Mouse (Mus musculus) stomach, postnatal 0 days (tissue): ENCODE results near the gene Ccdc149. TPM values are rescaled to one million over a fixed set of nuclear protein-coding genes. Genes with fewer than 3 reads are reported as not detected.

ENCODE experiments used
- ATAC-seq: fragments of 200-750 bp; cut with Nextera tagmentation; 2 replicates; pipeline ENCODE4 v1.8.0; 2017; ENCODE audit not compliant: low FRiP score, low TSS enrichment
- DNase-seq: peaks from one replicate; pipeline ENCODE4 v3.0.0-alpha.2; 2016; ENCODE audit warnings: low spot score
- H3K27ac ChIP-seq: fragments of 300-500 bp; sonication (generic); replicated peaks from 2 replicates; pipeline ENCODE4 v1.5.1; 2014; ENCODE audit warnings: mild to moderate bottlenecking, control low read depth
- H3K27me3 ChIP-seq: fragments of 300-500 bp; sonication (generic); 2 replicates; pipeline ENCODE4 v1.6.1; 2014; ENCODE audit warnings: low read length; ENCODE audit not compliant: control insufficient read depth, insufficient read depth
- H3K36me3 ChIP-seq: fragments of 300-500 bp; sonication (generic); 2 replicates; pipeline ENCODE4 v1.6.1; 2014; ENCODE audit warnings: low read length, mixed read lengths; ENCODE audit not compliant: control insufficient read depth, insufficient read depth
- H3K4me1 ChIP-seq: fragments of 300-500 bp; sonication (generic); replicated peaks from 2 replicates; pipeline ENCODE4 v1.6.1; 2014; ENCODE audit warnings: antibody characterized with exemption; ENCODE audit not compliant: control insufficient read depth, insufficient read depth
- H3K4me2 ChIP-seq: fragments of 300-500 bp; sonication (generic); replicated peaks from 2 replicates; pipeline ENCODE4 v1.6.1; 2014; ENCODE audit warnings: low read depth, mild to moderate bottlenecking, control low read depth, moderate library complexity
- H3K4me3 ChIP-seq: fragments of 300-500 bp; sonication (generic); 2 replicates; pipeline ENCODE4 v1.5.1; 2014; ENCODE audit warnings: low read depth, low read length, control low read depth
- H3K9ac ChIP-seq: fragments of 300-500 bp; sonication (generic); 2 replicates; pipeline ENCODE4 v1.6.1; 2014; ENCODE audit warnings: mild to moderate bottlenecking, low read length, control low read depth, mixed read lengths
- H3K9me3 ChIP-seq: fragments of 300-500 bp; sonication (generic); 2 replicates; pipeline ENCODE4 v1.6.1; 2016; ENCODE audit warnings: low read length; ENCODE audit not compliant: control insufficient read depth
- CTCF ChIP-seq: IDR thresholded peaks from 2 replicates; pipeline ENCODE4 v1.5.1; 2016; ENCODE audit warnings: antibody characterized with exemption, low read depth, mild to moderate bottlenecking, moderate library complexity
- EP300 ChIP-seq: optimal IDR thresholded peaks from 2 replicates; pipeline ENCODE3; 2016; ENCODE audit warnings: antibody characterized with exemption
- WGBS: fragments of 180-500 bp; shearing (Covaris S2); extraction: QIAGEN DNeasy Blood & Tissue Kit; methylation state at CpG from one replicate; pipeline ENCODE4 v1.1.7; 2014; 5-methylcytosine and 5-hydroxymethylcytosine counted together
- polyA plus RNA-seq: library from polyadenylated mRNA; unstranded; fragments of >200 nt; fragmentation: Nextera tagmentation; extraction: Ambion mirVana; gene quantifications from 2 replicates; pipeline ENCODE4 v1.2.1, GENCODE M21; 2015

Gene Ccdc149
- polyA plus RNA-seq, 1 experiment from 2014 or later, result 3.4 TPM

DNA sequence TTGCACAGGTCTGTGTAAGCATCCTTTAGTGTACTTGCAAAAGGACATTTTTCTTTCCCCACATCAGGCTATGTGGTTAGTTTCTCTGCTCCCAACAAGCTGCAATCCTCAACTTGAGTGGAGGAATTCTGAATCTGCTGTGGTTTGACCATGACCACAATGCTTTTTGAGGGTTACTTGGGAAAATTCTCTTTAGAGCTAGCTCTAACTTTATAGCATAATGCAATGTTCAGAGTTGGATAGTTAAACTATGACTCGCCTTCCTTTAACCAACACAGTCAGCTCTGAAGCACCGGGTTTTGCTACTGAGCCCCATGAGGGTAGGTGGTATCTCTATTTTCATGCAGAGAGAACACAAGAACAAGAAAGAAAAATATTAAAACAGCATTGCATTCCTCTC lies 119.8 kb downstream of the Ccdc149 start:
- Histone ChIP-seq H3K9me3 (no peaks in the 10 kb centered on the region), H3K9ac (no peak overlapping the region), H3K27ac (no peak overlapping the region), H3K4me3 (no peak overlapping the region), H3K36me3 (no peaks in the 10 kb centered on the region), H3K4me2 (no peak overlapping the region), H3K4me1 (no peaks in the 10 kb centered on the region), H3K27me3 (no peaks in the 10 kb centered on the region)
- no peak for TF ChIP-seq EP300
- TF ChIP-seq CTCF, result no peak
- 76% methylated on average over 2 of the region's 2 CpGs for WGBS
- ATAC-seq, result no peak
- DNase-seq, result no peak

DNA sequence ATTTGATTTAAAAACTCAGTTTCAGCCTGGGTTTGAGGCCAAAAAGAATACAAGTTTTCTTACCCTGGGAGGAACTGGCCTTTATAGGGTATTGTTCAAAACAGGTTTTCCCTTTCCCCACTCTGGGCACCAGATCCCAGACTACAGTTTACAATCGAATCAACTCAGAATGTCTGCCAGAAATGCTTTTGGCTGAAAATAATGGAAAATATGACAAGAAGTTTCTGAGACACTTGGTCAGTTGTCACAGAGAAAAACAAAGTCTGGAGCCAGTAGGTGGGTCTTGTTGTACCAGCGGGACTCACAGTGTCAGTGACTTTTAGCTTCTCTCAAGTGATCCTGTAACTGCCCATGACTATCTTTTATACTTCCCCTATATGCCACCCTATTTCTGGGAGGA lies 120.9 kb downstream of the Ccdc149 start:
- Histone ChIP-seq H3K4me1 (no peaks in the 10 kb centered on the region), H3K27me3 (no peaks in the 10 kb centered on the region), H3K9ac (no peak overlapping the region), H3K36me3 (no peaks in the 10 kb centered on the region), H3K9me3 (no peaks in the 10 kb centered on the region), H3K4me3 (no peak overlapping the region), H3K27ac (no peak overlapping the region), H3K4me2 (no peak overlapping the region)
- WGBS, result 60% methylated on average over 2 of the region's 2 CpGs
- TF ChIP-seq CTCF (no peak), EP300 (no peak)
- DNase-seq (no peak), ATAC-seq (no peak)

DNA sequence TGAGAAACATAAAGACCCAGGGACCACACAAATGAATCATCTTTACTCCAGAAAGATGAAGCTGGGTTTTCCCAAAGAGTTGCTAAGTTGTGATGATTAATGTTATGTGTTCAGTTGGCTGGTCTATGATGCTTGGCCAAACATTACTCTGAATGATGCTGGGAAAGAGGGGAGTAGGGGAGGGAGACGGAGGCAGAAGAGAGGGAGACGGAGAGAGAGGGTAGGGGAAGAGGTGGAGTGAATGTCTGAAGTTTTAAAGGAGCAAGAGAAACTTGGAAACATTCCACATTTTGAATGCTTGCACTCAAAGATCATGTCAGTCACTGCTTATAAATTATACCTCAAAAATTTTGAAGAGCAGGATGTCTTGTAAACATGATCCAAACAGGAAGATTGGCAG lies 124.4 kb downstream of the Ccdc149 start:
- Histone ChIP-seq H3K27me3 (no peaks in the 10 kb centered on the region), H3K36me3 (no peaks in the 10 kb centered on the region), H3K27ac (no peak overlapping the region), H3K9me3 (no peaks in the 10 kb centered on the region), H3K4me2 (no peak overlapping the region), H3K4me1 (no peaks in the 10 kb centered on the region), H3K9ac (no peak overlapping the region), H3K4me3 (no peak overlapping the region)
- WGBS, result 46% methylated on average over 2 of the region's 2 CpGs
- DNase-seq (no peak), ATAC-seq (no peak)
- TF ChIP-seq CTCF, result no peak
- no peak for TF ChIP-seq EP300

DNA sequence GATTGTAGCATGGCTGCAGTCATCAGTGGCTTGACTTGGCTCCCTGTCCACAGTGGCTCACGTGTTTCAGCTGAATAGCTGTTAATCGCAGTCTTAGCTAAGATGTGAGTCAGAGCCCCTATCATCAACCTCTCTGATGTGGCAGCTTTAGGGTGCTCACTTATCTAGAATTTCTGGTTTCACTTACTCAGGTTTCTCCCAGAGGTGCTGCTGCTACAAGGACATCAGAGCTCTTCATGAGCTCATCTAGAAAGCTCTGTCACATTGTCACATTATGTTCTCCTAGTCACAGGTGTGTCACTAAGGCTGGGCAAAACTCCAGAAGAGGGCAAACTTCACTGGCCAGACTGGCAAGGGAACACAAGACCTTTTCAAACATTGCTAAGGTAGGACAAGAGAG lies 132.2 kb downstream of the Ccdc149 start:
- WGBS, result 53% methylated on average over 2 of the region's 2 CpGs
- Histone ChIP-seq H3K4me1 (no peaks in the 10 kb centered on the region), H3K27ac (no peak overlapping the region), H3K9me3 (no peaks in the 10 kb centered on the region), H3K36me3 (no peaks in the 10 kb centered on the region), H3K27me3 (no peaks in the 10 kb centered on the region), H3K4me3 (no peak overlapping the region), H3K4me2 (no peak overlapping the region), H3K9ac (no peak overlapping the region)
- DNase-seq, result no peak
- TF ChIP-seq CTCF, result no peak
- TF ChIP-seq EP300, result peak; percentile 77
- ATAC-seq, result peak; percentile 35; the same call in 1 of the 2 replicates

DNA sequence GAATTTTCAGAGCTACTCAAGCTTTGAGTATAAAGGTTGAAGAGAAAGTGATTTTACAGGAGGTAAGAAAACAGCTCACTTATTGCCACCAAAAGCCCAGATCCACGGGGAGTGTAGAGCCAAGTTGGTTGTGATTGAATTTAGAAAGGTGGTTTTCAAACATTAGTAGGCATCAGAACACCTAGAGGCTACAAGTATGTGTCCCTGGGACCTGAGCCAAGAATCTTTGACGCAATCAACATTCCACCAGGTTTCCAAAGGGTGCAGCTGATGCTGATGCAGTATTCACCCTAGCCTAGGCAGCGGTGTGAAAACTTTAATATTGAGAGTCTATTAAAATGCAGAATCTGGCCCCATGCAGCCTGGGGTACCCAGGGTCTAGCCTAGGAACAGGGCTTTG lies 135.7 kb downstream of the Ccdc149 start:
- H3K4me2 ChIP-seq, result no peak overlapping the region
- TF ChIP-seq CTCF (no peak), EP300 (no peak)
- H3K9ac ChIP-seq, result no peak overlapping the region
- H3K27ac ChIP-seq, result no peak overlapping the region
- H3K9me3 ChIP-seq, result no peaks in the 10 kb centered on the region
- no peaks in the 10 kb centered on the region for H3K27me3 ChIP-seq
- no peak overlapping the region for H3K4me3 ChIP-seq
- no peak for DNase-seq
- H3K4me1 ChIP-seq, result no peaks in the 10 kb centered on the region
- no peak for ATAC-seq
- no peaks in the 10 kb centered on the region for H3K36me3 ChIP-seq
- WGBS, result 61% methylated on average over 3 of the region's 3 CpGs

DNA sequence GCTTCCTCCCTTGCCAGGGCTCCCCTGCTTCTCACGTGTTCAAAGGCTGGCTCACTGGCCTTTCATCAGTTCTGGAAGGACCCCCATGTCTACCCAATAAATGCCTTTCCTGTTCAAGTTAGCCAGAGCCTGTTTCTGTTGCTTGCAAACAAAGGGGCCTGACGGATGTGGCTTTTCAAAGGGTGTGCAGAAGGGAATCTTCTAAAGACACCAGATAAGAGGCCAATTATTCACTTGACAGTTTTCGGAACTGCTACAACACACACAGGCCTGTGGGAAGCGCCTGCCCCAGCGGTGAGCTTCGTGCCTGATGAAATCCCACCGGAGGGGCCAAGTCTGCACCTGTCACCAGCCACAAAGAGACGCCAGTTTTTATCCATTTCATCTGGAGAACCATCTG lies 139.2 kb downstream of the Ccdc149 start:
- H3K27me3 ChIP-seq, result no peaks in the 10 kb centered on the region
- WGBS, result 24% methylated on average over 8 of the region's 8 CpGs
- TF ChIP-seq CTCF, result no peak
- TF ChIP-seq EP300, result no peak
- no peaks in the 10 kb centered on the region for H3K4me1 ChIP-seq
- ATAC-seq, result no peak
- H3K4me2 ChIP-seq, result no peak overlapping the region
- H3K4me3 ChIP-seq, result no peak overlapping the region
- H3K9ac ChIP-seq, result no peak overlapping the region
- H3K36me3 ChIP-seq, result no peaks in the 10 kb centered on the region
- H3K9me3 ChIP-seq, result no peaks in the 10 kb centered on the region
- H3K27ac ChIP-seq, result no peak overlapping the region
- no peak for DNase-seq

Other genes with a start within 250 kb of the Ccdc149 start
- gene Sod3, start 107.7 kb downstream of the Ccdc149 start, polyA plus RNA-seq, result 2.4 and 2.6 TPM in 2 replicates
- 4.8 and 5.5 TPM in 2 replicates for gene Lgi2, start 94.9 kb upstream of the Ccdc149 start, polyA plus RNA-seq
- 6.1 and 6.2 TPM in 2 replicates for gene Sepsecs, start 198.2 kb upstream of the Ccdc149 start, polyA plus RNA-seq